Mouse (Mus musculus) left cerebral cortex, adult 2 months (tissue): Measurements from ENCODE around the gene Rcor1. TPM values are rescaled to one million over a fixed set of nuclear protein-coding genes. Genes with fewer than 3 reads are reported as not detected.

Experiments used
- DNase-seq, 2 experiments: peaks; one replicate each; pipeline ENCODE4 v3.0.0; 2021 to 2022; ENCODE audit warnings: low spot score in 2 of 2, mixed read lengths in 1 of 2; ENCODE audit errors: extremely low spot score in 1 of 2
- H3K27ac ChIP-seq: fragments of 200-600 bp; 2 replicates; pipeline ENCODE4 v1.8.1; 2022
- H3K4me3 ChIP-seq: fragments of 200-600 bp; 2 replicates; pipeline ENCODE4 v1.8.1; 2022
- CTCF ChIP-seq: fragments of 200-600 bp; IDR thresholded peaks from 2 replicates; pipeline ENCODE4 v1.8.1; 2022; ENCODE audit warnings: antibody characterized with exemption, mild to moderate bottlenecking, moderate library complexity
- intact Hi-C: fragments of 180-260 bp; cut with DNase I; formaldehyde crosslinking; loops from one replicate; pipeline ENCODE4 v1.15.1; 2025
- total RNA-seq, 2 experiments: library from RNA; stranded (reverse); gene quantifications; 2 replicates each; pipeline ENCODE4 v1.2.3; 2021

Gene Rcor1
- total RNA-seq, 2 experiments from 2014 or later, result 16.2 to 19.8 TPM

DNA sequence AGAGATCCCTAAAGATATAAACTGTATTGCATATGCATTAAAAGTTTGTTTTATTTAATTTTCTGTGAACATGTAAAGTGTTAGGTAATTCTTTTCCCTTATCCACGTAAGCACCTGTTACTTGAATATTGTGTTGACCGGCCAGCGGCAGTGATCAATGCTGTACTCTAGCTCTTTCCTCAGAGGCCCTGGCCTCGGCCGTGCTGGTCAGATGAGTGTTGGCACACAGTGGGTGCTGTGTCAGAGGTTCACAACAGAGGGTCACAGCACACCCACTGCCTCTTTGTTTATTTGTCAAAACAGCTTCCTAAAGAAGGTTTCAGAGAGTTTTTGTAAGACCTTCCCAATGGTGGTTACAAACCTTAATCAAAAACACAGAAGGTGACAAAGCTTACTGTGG is 75.4 kb downstream of the Rcor1 start:
- TF ChIP-seq CTCF, result no peak
- no peak for DNase-seq
- intact Hi-C loops, result no loop called here
- H3K27ac ChIP-seq, result no peak overlapping the region
- H3K4me3 ChIP-seq, result no peak overlapping the region

DNA sequence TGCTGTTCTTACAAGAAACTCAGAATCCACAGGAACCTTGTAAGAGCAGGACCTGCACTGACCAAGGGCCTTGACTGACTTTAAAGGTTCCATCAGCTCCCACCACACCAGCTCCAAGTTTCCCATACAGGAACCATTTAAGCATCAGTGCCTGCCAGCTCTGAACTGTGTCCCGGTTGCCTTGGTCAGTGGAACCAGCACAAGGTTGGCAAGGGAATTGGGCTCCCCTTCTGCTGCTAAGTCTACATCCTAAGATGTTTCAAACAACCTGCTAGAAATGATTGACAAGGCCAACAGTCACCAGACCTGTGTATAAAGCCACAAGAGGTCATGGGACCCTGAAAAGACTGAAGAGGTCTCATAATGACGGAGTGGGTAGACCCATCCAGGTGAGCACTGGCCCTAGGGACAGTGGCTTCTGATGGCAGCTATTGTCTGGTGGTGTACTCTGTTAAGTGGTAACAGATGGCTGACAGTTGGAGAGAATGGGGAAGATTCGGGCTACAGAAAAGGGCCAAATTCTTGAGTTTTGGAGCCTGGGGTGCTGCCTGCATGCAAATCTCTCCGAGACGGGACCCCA is 80.4 kb downstream of the Rcor1 start:
- Histone ChIP-seq H3K4me3 (no peak overlapping the region), H3K27ac (no peak overlapping the region)
- intact Hi-C loops, result no loop called here
- no peak for DNase-seq
- TF ChIP-seq CTCF, result no peak

DNA sequence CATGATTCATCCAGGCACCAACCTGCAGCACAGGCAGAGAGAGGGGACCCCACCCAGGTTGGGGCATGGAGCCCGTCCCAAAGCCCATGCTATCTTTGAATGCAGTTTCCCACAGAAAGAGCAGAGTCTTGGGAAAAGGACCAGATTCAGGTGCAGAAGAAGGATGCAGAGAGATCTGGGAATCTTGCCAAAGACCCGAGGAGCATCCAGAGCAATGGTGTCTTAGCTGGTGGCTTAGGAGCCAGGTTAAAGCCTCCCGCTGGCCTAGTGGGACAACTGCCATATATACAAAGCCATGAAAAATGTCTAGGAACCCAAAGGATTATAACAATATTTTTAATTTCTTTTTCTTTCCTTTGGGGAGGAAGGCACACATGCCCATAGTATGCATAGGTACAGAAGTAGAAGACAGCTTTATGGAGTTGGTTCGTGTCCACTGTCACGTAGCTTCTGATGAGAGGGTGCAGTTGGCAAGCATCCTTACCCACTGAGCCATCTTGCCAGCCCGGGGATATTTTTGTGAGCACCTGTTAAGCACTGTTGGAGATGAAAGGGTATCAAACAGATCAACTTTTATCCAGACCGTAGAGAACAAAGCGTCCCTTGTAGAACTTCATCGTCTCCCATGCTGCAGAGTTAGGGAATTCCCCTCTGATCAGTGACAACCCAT is 82.0 kb downstream of the Rcor1 start:
- no peak for TF ChIP-seq CTCF
- Histone ChIP-seq H3K4me3 (no peak overlapping the region), H3K27ac (no peak overlapping the region)
- intact Hi-C loops, result no loop called here
- DNase-seq, result no peak

DNA sequence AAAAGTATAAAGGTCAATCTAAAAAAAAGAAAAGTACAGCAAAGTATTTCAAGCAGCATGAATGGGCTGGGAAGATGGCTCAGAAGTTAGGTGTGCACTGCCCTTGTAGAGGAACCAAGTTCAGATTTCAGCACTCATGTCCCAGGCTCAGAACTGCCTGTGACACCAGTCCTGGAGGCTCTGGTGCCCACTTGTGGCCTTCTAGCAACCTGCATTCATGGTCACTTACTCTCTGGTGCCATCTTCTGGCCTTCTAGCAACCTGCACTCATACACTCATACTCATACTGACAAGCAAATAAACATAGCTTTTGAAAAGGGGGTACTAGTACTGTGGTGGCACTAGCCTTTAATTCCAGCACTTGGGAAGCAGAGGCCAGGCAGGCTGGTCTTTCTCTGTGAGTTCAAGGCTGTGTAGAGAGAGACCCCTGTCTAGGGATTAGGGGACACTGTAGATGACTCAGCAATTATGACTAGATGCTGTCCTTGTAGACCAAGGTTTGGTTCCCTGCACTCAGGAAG is 83.2 kb downstream of the Rcor1 start:
- TF ChIP-seq CTCF, result peak; percentile 46
- Histone ChIP-seq H3K4me3 (no peak overlapping the region), H3K27ac (no peak overlapping the region)
- intact Hi-C loops, result no loop called here
- DNase-seq, result no peak

DNA sequence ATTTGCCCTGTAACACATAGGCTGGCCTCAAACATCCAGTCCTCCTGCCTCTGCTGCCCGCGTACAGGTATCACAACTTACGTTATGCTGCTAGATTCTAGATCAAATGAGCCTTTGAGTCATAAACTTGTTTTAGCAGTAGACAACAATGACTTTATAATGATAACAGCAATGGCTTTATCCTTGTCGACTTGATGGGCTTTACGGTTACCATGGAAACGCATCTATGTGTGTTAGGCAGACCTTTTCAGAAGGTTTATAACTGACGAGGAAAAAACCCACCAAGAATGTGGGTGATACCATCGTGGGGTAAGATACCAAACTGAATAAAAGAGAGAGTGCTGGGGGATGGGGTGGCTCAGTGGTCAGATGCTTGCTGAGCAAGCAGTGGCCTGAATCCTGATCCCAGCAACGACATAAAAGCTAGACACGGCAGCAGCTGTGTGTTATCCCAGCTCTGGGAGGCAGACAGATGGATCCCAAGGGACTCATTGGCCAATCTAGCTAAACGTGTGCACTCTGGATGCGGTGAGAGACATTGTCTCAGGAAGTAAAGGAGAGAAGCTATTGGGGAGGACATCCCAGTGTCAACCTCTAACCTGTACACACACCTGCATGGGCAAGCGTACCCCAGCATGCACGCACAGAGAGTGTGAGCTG is 85.6 kb downstream of the Rcor1 start:
- Histone ChIP-seq H3K4me3 (no peak overlapping the region), H3K27ac (no peak overlapping the region)
- DNase-seq, result no peak
- TF ChIP-seq CTCF, result no peak
- intact Hi-C loops, result no loop called here

DNA sequence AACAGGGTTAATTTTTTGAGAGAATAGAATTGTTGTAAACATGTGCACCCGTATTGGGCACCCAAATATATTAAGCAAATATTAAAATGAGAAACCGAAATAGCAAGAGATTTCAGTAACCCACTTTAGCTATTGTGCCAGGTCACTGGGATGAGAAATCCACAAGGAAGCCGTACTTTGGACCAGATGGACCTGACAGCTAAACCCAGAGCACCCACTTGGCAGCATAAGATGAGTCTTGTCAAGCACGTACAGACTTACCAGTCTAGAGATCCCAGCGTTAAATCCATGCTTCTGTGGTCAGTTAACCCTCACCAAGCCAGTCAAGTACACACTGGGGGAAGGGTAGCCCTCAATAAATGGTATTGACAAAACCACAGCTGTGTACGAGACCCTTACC is 86.5 kb downstream of the Rcor1 start:
- intact Hi-C loops, result no loop called here
- DNase-seq, result no peak
- no peak for TF ChIP-seq CTCF
- Histone ChIP-seq H3K27ac (no peak overlapping the region), H3K4me3 (no peak overlapping the region)

DNA sequence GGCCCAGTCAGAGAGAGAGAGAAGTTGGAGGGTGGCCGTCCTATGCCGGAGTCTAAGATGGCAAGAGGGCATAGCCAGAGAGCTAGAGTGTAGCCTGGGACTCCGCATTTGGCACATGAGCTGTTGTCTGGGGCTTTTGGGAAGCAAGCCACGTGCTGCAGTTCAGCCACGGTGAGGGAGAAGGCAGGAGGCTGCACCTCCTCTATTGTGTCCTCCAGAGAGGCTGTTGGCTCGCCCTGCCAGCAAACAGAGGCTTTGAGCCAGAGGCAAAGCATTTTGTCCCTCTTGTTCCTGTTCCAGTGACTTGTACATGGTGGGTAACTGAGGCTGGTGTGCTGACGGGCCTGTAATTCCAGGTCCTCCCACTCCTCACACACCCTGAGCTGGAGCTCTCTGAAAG is 95.0 kb downstream of the Rcor1 start:
- intact Hi-C loops, result no loop called here
- TF ChIP-seq CTCF, result no peak
- H3K4me3 ChIP-seq, result no peak overlapping the region
- no peak for DNase-seq
- H3K27ac ChIP-seq, result peak overlapping the region; percentile 24; the same call in 1 of the 2 replicates

DNA sequence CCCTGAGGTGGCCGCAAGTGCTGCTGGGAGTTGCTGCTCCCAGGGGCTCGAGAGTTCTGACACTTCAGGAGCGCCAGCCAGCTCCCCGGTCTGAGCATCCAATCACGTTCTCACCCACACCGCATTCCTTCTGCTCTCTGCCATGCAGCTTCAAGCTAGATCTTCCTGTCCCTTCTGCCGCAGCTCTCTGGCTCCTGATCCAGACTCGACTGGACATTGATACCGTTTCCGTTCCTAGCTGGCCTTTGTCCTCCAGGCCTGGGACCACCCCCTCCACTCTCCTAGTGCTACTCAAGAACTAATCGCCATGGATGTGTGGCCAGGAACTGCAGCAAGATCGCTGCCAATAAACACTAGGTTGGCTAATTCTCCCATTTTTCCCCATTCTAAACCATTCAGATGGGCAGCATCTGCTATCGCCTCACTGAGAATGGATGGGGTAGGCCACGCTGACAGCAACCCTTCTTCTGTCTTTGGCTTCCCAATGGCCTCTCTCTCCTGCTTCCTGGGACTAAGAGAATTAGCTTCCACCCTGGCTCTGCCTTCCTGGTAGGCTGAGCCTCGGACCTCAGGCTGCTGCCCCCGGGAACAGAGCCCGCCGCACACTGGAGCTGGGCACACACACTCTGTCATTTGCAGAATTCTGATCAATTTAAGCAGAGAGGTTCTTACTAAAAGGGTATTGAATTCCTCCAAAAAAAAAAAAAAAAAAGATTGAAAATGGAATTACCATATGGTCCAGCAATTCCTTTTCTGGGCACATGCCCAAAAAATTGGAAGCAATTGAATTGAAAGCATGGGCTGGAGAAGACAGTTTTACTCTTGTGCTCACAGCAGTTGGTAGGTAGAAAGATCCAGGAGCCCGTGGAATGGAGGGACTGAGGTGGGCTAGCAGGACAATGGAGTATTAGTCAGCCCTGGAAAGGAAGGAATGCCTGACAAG is 95.9 kb downstream of the Rcor1 start:
- no peak for TF ChIP-seq CTCF
- Histone ChIP-seq H3K27ac (peak overlapping the region; percentile 38; the same call in 1 of the 2 replicates), H3K4me3 (no peak overlapping the region)
- no peak for DNase-seq
- intact Hi-C loops, result no loop called here

DNA sequence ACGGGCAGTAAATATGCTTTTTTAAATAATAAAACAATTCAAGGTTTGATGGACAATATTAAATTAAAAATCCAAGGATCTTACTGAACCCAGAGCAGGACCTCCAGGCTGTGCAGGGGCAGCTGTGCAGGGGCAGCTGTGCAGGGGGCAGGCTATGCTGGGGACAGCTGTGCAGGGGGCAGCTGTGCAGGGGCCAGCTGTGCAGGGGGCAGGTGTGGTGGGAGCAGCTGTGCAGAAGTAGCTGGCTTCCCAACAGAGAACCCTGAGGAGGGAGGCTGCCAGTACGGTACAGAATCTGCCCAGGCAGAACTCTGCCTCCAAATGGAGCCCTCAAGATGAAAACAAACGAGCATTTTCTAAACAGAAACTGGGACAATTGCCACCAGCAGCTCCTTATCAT is 96.8 kb downstream of the Rcor1 start:
- DNase-seq, result no peak
- TF ChIP-seq CTCF, result no peak
- Histone ChIP-seq H3K27ac (no peak overlapping the region), H3K4me3 (no peak overlapping the region)
- intact Hi-C loops, result no loop called here

DNA sequence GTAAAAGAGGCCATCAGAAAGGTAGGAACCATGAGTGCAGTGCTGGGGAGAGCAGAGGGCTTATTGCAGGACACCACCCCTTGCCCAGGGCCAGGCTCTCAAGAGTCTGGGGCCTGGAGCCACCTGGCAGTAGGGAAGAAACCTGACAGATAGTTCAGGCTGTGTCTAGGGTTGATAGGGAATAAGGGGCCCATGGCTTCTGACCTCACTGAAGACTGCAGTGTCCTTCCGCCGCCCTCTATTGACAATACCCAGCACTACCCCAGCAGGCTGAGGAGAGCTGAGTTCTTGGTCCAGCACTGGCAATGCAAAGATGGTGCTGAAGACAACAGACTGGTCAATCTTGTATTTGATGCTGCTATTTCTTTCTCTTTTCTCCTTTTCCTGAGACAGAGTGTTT is 97.9 kb downstream of the Rcor1 start:
- TF ChIP-seq CTCF, result peak; percentile 18
- intact Hi-C loops, result no loop called here
- no peak overlapping the region for H3K27ac ChIP-seq
- H3K4me3 ChIP-seq, result no peak overlapping the region
- no peak for DNase-seq

DNA sequence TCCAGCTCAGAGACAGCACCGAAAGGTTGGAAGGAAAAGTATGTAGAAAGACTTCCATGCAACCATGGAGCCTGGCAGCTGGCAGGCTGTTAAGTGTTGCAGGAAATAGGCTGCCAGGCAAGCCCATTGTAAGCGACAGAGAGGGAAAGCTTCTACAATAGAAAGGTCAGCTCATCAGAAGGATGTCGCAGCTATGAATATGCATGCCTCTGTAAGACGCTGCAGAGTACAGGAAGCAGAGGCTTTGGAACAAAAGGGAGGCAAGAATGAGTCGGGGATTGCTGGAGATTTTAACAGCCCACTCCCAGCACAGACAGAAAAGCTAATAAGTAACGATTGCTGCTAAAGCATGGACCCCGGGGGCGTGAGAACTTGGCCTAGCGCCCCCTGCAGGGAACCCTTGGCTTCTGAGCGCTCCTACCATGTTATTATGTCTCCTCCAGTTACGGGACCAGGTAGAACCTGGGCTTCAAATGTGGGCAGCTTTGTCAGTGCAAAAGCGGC is 103.9 kb downstream of the Rcor1 start:
- Histone ChIP-seq H3K27ac (peak overlapping the region; percentile 12; the same call in 1 of the 2 replicates), H3K4me3 (0 out of 2 replicates have a peak overlapping the region, but pooled peaks have one; percentile 13)
- no peak for DNase-seq
- intact Hi-C loops, result no loop called here
- peak; percentile 50 for TF ChIP-seq CTCF
